Mouse (Mus musculus): ENCODE measurements at regions not wholly inside any gene's neighbourhood (a gene's known extent, or its start where the extent isn't known, plus 50 kb on each side); places are given as distances from the start of the nearest gene placed in this dataset.
A peak's percentile ranks its signal among the peaks of the same experiment; 100 is the strongest.

GRCm38 (mm10) chr1:42236466-42237010 lies 459.0 kb upstream of the Pou3f3 start:
- no peak for DNase-seq

- no peak for DNase-seq
Observed at GRCm38 (mm10) chr1:42238408-42238807, 457.2 kb upstream of the Pou3f3 start.

GRCm38 (mm10) chr1:42241172-42241571 lies 454.4 kb upstream of the Pou3f3 start:
- DNase-seq: peak; percentile 62

- peak; percentile 64 for DNase-seq
Observed at GRCm38 (mm10) chr1:42241601-42242220, 453.9 kb upstream of the Pou3f3 start.

- DNase-seq: no peak
Observed at GRCm38 (mm10) chr1:42242586-42243457, 452.7 kb upstream of the Pou3f3 start.

- DNase-seq: no peak
Observed at GRCm38 (mm10) chr1:42243458-42243855, 452.1 kb upstream of the Pou3f3 start.

- no peak for DNase-seq
Observed at GRCm38 (mm10) chr1:42243878-42244277, 451.7 kb upstream of the Pou3f3 start.

- DNase-seq: no peak
Observed at GRCm38 (mm10) chr1:42252386-42252785, 443.2 kb upstream of the Pou3f3 start.

- DNase-seq: no peak
Observed at GRCm38 (mm10) chr1:42253786-42254185, 441.8 kb upstream of the Pou3f3 start.

GRCm38 (mm10) chr1:42256911-42257595 lies 438.5 kb upstream of the Pou3f3 start:
- peak; percentile 70 for DNase-seq

GRCm38 (mm10) chr1:42257801-42258593 lies 437.6 kb upstream of the Pou3f3 start:
- no peak for DNase-seq

- DNase-seq: no peak
Observed at GRCm38 (mm10) chr1:42258594-42258910, 437.0 kb upstream of the Pou3f3 start.

- DNase-seq: no peak
Observed at GRCm38 (mm10) chr1:42259216-42259977, 436.2 kb upstream of the Pou3f3 start.

- DNase-seq: no peak
Observed at GRCm38 (mm10) chr1:42260033-42260925, 435.3 kb upstream of the Pou3f3 start.

GRCm38 (mm10) chr1:42261031-42261430 lies 434.5 kb upstream of the Pou3f3 start:
- DNase-seq: no peak

GRCm38 (mm10) chr1:42261800-42262199 lies 433.8 kb upstream of the Pou3f3 start:
- no peak for DNase-seq

GRCm38 (mm10) chr1:42262606-42263005 lies 433.0 kb upstream of the Pou3f3 start:
- DNase-seq: no peak

- DNase-seq: peak; percentile 60
Observed at GRCm38 (mm10) chr1:42277130-42277529, 418.4 kb upstream of the Pou3f3 start.

- peak; percentile 84 for DNase-seq
Observed at GRCm38 (mm10) chr1:42295841-42296240, 399.7 kb upstream of the Pou3f3 start.

GRCm38 (mm10) chr1:42309251-42309650 lies 386.3 kb upstream of the Pou3f3 start:
- peak; percentile 39 for DNase-seq

- DNase-seq: peak; percentile 25
Observed at GRCm38 (mm10) chr1:42313494-42313893, 382.1 kb upstream of the Pou3f3 start.

All from heart, adult 11 months (tissue).